Mouse (Mus musculus) cerebellum, adult 2 months (tissue): Measurements from ENCODE around the gene Yipf2.

ENCODE experiments used
- CTCF ChIP-seq: fragments of 200-500 bp; IDR thresholded peaks from 2 replicates; pipeline ENCODE4 v1.5.1; 2011; ENCODE audit warnings: low read depth, mild to moderate bottlenecking, control low read depth, low read length, moderate library complexity, borderline replicate concordance; ENCODE audit not compliant: insufficient read depth
- POLR2A ChIP-seq: fragments of 200-500 bp; IDR thresholded peaks from 2 replicates; pipeline ENCODE4 v1.6.1; 2011; ENCODE audit warnings: low read length, control low read depth, borderline replicate concordance; ENCODE audit not compliant: insufficient read depth

DNA sequence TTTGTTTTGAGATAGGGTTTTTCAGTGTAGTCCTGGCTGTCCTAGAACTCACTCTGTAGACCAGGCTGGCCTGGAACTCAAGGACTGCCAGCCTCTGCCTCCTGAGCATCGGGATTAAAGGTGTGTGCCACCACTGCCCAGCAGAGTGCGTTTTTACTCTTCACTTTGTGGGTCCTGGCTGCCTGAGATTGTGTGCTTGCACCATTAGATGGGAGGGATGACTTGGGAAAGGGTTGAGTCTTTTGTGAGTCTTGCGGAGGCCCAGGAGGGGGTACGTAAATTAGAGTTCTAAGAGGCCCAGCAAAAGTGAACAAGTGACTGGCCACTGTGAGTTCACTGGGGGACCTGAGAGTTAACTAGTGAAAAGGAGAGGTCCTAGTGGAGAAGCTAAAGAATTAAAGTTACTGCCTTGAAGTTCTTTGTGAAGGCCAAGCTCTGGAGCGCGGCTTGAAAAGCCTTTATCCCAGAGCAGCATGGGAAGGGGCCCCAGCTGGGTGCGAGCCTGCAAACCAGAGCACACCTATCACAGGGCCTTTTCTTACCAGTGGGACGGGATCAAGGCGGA is 47.2 kb downstream of the Yipf2 start:
- TF ChIP-seq POLR2A (no peak), CTCF (no peak)
